7 mouse cellular contexts compared by ENCODE assay signal in the genomic region with DNA sequence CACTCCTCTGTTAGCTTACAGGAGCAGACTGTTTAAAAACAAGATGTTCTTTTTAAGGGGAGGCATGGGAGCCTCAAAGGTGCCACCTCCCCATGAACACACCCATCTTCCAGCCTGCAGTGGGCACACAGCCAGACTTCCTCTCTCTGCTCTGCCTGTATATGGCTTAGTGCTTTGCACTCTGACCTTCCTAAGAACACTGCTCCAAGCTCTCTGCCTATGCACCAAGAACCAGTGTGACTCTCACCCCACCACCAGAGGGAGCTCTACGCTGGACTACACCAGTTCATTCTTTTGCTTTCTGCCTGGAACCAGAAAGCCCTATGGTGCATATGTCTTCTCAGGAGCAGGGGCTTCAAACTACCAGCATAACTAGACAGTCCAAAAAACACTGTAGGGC.
A peak's percentile ranks its signal among the peaks of the same experiment; 100 is the strongest.
DNase-seq lines count a peak whose midpoint lies in the region; ATAC-seq and TF ChIP-seq lines count a peak whose summit lies in the region.

No protein-coding gene starts in this region.

- H3K4me3 ChIP-seq in kidney, postnatal 0 days (replicated peaks; ENCODE audit: low read depth, low read length) = no peak overlapping the region
- H3K4me3 ChIP-seq in kidney, embryonic 16.5 days (ENCODE audit: low read length) = no peak overlapping the region
- H3K4me3 ChIP-seq in CH12.LX (replicated peaks in 1 of 3; ENCODE audit: low read depth in 2 of 3, low read length in 2 of 3, poor library complexity in 1 of 3) = no peak overlapping the region
- H3K4me3 ChIP-seq in lung, adult 2 months (replicated peaks; ENCODE audit: extremely low read depth, low read depth, low read length) = no peak overlapping the region

- in situ Hi-C loops in CH12.LX (cut with MboI; ENCODE audit: low pct_ligation_motif_present, low pct_unique_long_range_greater_than_20kb, low sequenced_read_pairs) = no loop called here

- peak; percentile 53 for TF ChIP-seq CTCF in kidney, postnatal 0 days (IDR thresholded peaks at IDR 0.05; ENCODE audit: low read depth)
- peak; percentile 47 to 49; a peak in 2 of 4 replicates for TF ChIP-seq CTCF in CH12.LX (conservative IDR thresholded peaks at IDR 0.05 in 1 of 2, IDR thresholded peaks at IDR 0.05 in 1 of 2; ENCODE audit: low read depth in 2 of 2, low read length in 2 of 2)
- TF ChIP-seq CTCF in lung, adult 2 months (IDR thresholded peaks at IDR 0.05; ENCODE audit: insufficient read depth, low read length) = peak; percentile 52

- no peaks in the 10 kb centered on the region for H3K4me1 ChIP-seq in kidney, postnatal 0 days (replicated peaks; ENCODE audit: insufficient read depth, low read length)
- no peaks in the 10 kb centered on the region for H3K4me1 ChIP-seq in kidney, embryonic 16.5 days (ENCODE audit: insufficient read depth, low read length)
- H3K4me1 ChIP-seq in CH12.LX (ENCODE audit: control insufficient read depth in 1 of 2, insufficient read depth in 2 of 2) = no peaks in the 10 kb centered on the region
- H3K4me1 ChIP-seq in lung, adult 2 months (ENCODE audit: control insufficient read depth, insufficient read depth, low read length) = no peaks in the 10 kb centered on the region

- dilution Hi-C loops in CH12.LX (cut with MboI; ENCODE audit: extremely low pct_ligation_motif_present, extremely low pct_unique_long_range_greater_than_20kb, low sequenced_read_pairs) = no loop called here

- no peaks in the 10 kb centered on the region for H3K79me2 ChIP-seq in CH12.LX (replicated peaks; ENCODE audit: control insufficient read depth, extremely low read depth, insufficient read depth, poor library complexity, severe bottlenecking)

- DNase-seq in kidney, postnatal 0 days (ENCODE audit: low spot score) = no peak
- peak; percentile 24 for DNase-seq in CH12.LX (ENCODE audit: extremely low read depth)
- DNase-seq in R1 (ENCODE audit: low read depth, low spot score) = peak; percentile 6
- peak; percentile 23 for DNase-seq in lung, adult 2 months
- DNase-seq in cerebellum, adult 11 months = no peak
- no peak for DNase-seq in right cerebral cortex, adult 18-20 months

- H3K27ac ChIP-seq in kidney, postnatal 0 days = no peak overlapping the region
- H3K27ac ChIP-seq in kidney, embryonic 16.5 days (ENCODE audit: low read length) = no peak overlapping the region
- H3K27ac ChIP-seq in CH12.LX (ENCODE audit: insufficient read depth, low read depth) = no peak overlapping the region

- no peaks in the 10 kb centered on the region for H3K27me3 ChIP-seq in kidney, postnatal 0 days (ENCODE audit: insufficient read depth, low read length)
- no peaks in the 10 kb centered on the region for H3K27me3 ChIP-seq in kidney, embryonic 16.5 days (ENCODE audit: insufficient read depth, low read length)
- peaks cover 91% of the 10 kb centered on the region for H3K27me3 ChIP-seq in CH12.LX (replicated peaks)

- TF ChIP-seq POLR2A in CH12.LX (IDR thresholded peaks at IDR 0.05; ENCODE audit: low read depth, low read length) = no peak
- no peak for TF ChIP-seq POLR2A in lung, adult 2 months (IDR thresholded peaks at IDR 0.05; ENCODE audit: borderline replicate concordance, extremely low read depth, low read depth, low read length)

- no peaks in the 10 kb centered on the region for H3K9me3 ChIP-seq in kidney, postnatal 0 days (replicated peaks; ENCODE audit: low read length)
- H3K9me3 ChIP-seq in kidney, embryonic 16.5 days (ENCODE audit: low read length) = no peaks in the 10 kb centered on the region
- no peaks in the 10 kb centered on the region for H3K9me3 ChIP-seq in CH12.LX (replicated peaks; ENCODE audit: low read length)

- no peak for TF ChIP-seq RAD21 in CH12.LX (IDR thresholded peaks at IDR 0.05; ENCODE audit: low read depth, low read length)

- H3K4me2 ChIP-seq in kidney, postnatal 0 days (ENCODE audit: low read length) = no peak overlapping the region
- no peak overlapping the region for H3K4me2 ChIP-seq in kidney, embryonic 16.5 days (replicated peaks; ENCODE audit: low read depth, low read length)
- H3K4me2 ChIP-seq in CH12.LX (ENCODE audit: insufficient read depth, low read depth, poor library complexity, severe bottlenecking) = no peak overlapping the region

- WGBS in kidney, postnatal 0 days = 87% methylated on average over 1 of the region's 1 CpGs
- 95% methylated on average over 1 of the region's 1 CpGs for WGBS in kidney, embryonic 16.5 days
- WGBS in lung, adult 2 months = 93% methylated on average over 1 of the region's 1 CpGs

- no peak for TF ChIP-seq EP300 in CH12.LX (IDR thresholded peaks at IDR 0.05; ENCODE audit: low read length)

- ATAC-seq in kidney, postnatal 0 days (replicated peaks; ENCODE audit: low FRiP score, low read depth) = no peak; the same call in 1 of the 2 replicates
- ATAC-seq in kidney, embryonic 16.5 days (ENCODE audit: low FRiP score, low TSS enrichment) = no peak

- H3K9ac ChIP-seq in kidney, postnatal 0 days (ENCODE audit: low read depth, low read length) = no peak overlapping the region
- no peak overlapping the region for H3K9ac ChIP-seq in kidney, embryonic 16.5 days (replicated peaks; ENCODE audit: low read length)
- no peak overlapping the region for H3K9ac ChIP-seq in CH12.LX (ENCODE audit: insufficient read depth, low read depth)

- no peaks in the 10 kb centered on the region for H3K36me3 ChIP-seq in kidney, postnatal 0 days (ENCODE audit: insufficient read depth, low read length)
- H3K36me3 ChIP-seq in kidney, embryonic 16.5 days (ENCODE audit: insufficient read depth, low read length) = no peaks in the 10 kb centered on the region; the same call in 1 of the 2 replicates
- H3K36me3 ChIP-seq in CH12.LX (replicated peaks in 1 of 2; ENCODE audit: control insufficient read depth in 1 of 2, insufficient read depth in 1 of 2, low read length in 1 of 2) = no peaks in the 10 kb centered on the region

TF ChIP-seq in CH12.LX, 34 proteins besides CTCF, POLR2A, EP300 and RAD21:
- TF ChIP-seq TBP (conservative IDR thresholded peaks at IDR 0.05; ENCODE audit: low read depth, low read length) (no peak), MAFK (IDR thresholded peaks at IDR 0.05; ENCODE audit: insufficient replicate concordance, low read length) (no peak), MEF2A (IDR thresholded peaks at IDR 0.05; ENCODE audit: borderline replicate concordance, low read depth, low read length) (no peak), JUND (conservative IDR thresholded peaks at IDR 0.05; ENCODE audit: low read depth, low read length) (no peak), BHLHE40 (IDR thresholded peaks at IDR 0.05; ENCODE audit: low read depth, low read length) (no peak), MAX (IDR thresholded peaks at IDR 0.05; ENCODE audit: low read length) (no peak), UBTF (IDR thresholded peaks at IDR 0.05; ENCODE audit: low read depth, low read length) (no peak), CHD1 (IDR thresholded peaks at IDR 0.05; ENCODE audit: low read depth, low read length) (no peak), ZKSCAN1 (IDR thresholded peaks at IDR 0.05; ENCODE audit: borderline replicate concordance, low read depth, low read length) (no peak), ZC3H11A (IDR thresholded peaks at IDR 0.05; ENCODE audit: low read depth, low read length) (no peak), ELF1 (IDR thresholded peaks at IDR 0.05; ENCODE audit: low read depth, low read length) (no peak)

Comparison
In these comparisons a context has a peak if more than half of its experiments do, and no peak if none do; other contexts are left out.
1. DNase-seq: peak in CH12.LX (single experiment), R1 (single experiment) and lung, adult 2 months (single experiment); none in kidney, postnatal 0 days (single experiment), cerebellum, adult 11 months (single experiment) and right cerebral cortex, adult 18-20 months (single experiment).
2. Peak in every context shown above with its lines, with median percentiles within 50 percentile points of each other: CTCF ChIP-seq.